Mouse (Mus musculus) heart, embryonic 11.5 days (tissue): ENCODE measurements around the gene Popdc2. TPM values are rescaled to one million over a fixed set of nuclear protein-coding genes. Genes with fewer than 3 reads are reported as not detected.
A peak's percentile ranks its signal among the peaks of the same experiment; 100 is the strongest.

Source experiments
- ATAC-seq: fragments of 200-750 bp; cut with Nextera tagmentation; replicated peaks from 2 replicates; pipeline ENCODE4 v1.8.0; 2017; ENCODE audit warnings: moderate library complexity; ENCODE audit not compliant: insufficient number of reproducible peaks, low FRiP score, low TSS enrichment
- H3K27ac ChIP-seq: fragments of 300-500 bp; sonication (generic); 2 replicates; pipeline ENCODE4 v1.5.1; 2014; ENCODE audit warnings: mild to moderate bottlenecking, low read depth, low read length
- H3K27me3 ChIP-seq: fragments of 300-500 bp; sonication (generic); 2 replicates; pipeline ENCODE4 v1.6.1; 2014; ENCODE audit warnings: mild to moderate bottlenecking, low read length, mixed read lengths; ENCODE audit not compliant: control insufficient read depth, insufficient read depth
- H3K36me3 ChIP-seq: fragments of 300-500 bp; sonication (generic); 2 replicates; pipeline ENCODE4 v1.6.1; 2014; ENCODE audit warnings: mild to moderate bottlenecking, low read length, moderate library complexity, mixed read lengths; ENCODE audit not compliant: control insufficient read depth, insufficient read depth
- H3K4me1 ChIP-seq: fragments of 300-500 bp; sonication (generic); 2 replicates; pipeline ENCODE4 v1.6.1; 2014; ENCODE audit warnings: low read length; ENCODE audit not compliant: control insufficient read depth, insufficient read depth
- H3K4me2 ChIP-seq: fragments of 300-500 bp; sonication (generic); 2 replicates; pipeline ENCODE4 v1.6.1; 2014; ENCODE audit warnings: mild to moderate bottlenecking, moderate library complexity
- H3K4me3 ChIP-seq: fragments of 300-500 bp; sonication (generic); 2 replicates; pipeline ENCODE4 v1.5.1; 2014; ENCODE audit warnings: low read depth, low read length
- H3K9ac ChIP-seq: fragments of 300-500 bp; sonication (generic); 2 replicates; pipeline ENCODE4 v1.6.1; 2014; ENCODE audit warnings: mild to moderate bottlenecking, low read depth, low read length, moderate library complexity
- H3K9me3 ChIP-seq: fragments of 300-500 bp; sonication (generic); replicated peaks from 2 replicates; pipeline ENCODE4 v1.6.1; 2016; ENCODE audit warnings: low read length; ENCODE audit not compliant: control insufficient read depth
- WGBS: fragments of 180-500 bp; shearing (Covaris S2); extraction: QIAGEN DNeasy Blood & Tissue Kit; methylation state at CpG from one replicate; pipeline ENCODE4 v1.1.7; 2014; ENCODE audit not compliant: insufficient replicate concordance; 5-methylcytosine and 5-hydroxymethylcytosine counted together
- polyA plus RNA-seq: library from polyadenylated mRNA; unstranded; fragments of >200 nt; fragmentation: Nextera tagmentation; extraction: Ambion mirVana; gene quantifications from 2 replicates; pipeline ENCODE4 v1.2.1, GENCODE M21; 2014

Popdc2 gene
- polyA plus RNA-seq, 1 experiment from 2014 or later, result 292 TPM

DNA sequence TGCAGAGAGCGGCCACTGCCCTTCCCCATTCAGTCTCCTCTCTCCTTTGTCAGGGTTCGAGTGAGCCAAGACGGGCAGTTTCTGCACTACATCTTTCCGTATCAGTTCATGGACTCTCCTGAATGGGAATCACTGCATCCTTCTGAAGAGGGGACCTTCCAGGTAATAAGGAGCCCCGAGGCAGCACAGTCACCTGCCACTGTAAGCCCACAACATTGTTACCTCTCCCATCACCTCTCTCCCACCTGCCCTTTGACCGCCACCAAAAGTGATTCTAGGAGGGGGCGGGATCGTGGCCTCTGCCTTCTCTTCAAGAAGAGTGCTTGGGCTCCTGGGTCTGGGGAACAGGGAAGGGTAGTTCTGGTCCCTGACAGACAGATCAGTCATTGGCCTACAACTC lies 7.4 kb downstream of the Popdc2 start:
- peak overlapping the region; percentile 24; the same call in 1 of the 2 replicates for H3K4me2 ChIP-seq
- H3K27ac ChIP-seq, result no peak overlapping the region
- H3K27me3 ChIP-seq, result no peaks in the 10 kb centered on the region
- H3K4me3 ChIP-seq, result no peak overlapping the region
- H3K9me3 ChIP-seq, result no peaks in the 10 kb centered on the region
- 79% methylated on average over 8 of the region's 8 CpGs for WGBS
- no peak overlapping the region for H3K9ac ChIP-seq
- peaks cover 38% of the 10 kb centered on the region for H3K4me1 ChIP-seq
- ATAC-seq, result no peak
- peaks cover 5% of the 10 kb centered on the region for H3K36me3 ChIP-seq

- peak overlapping the region; percentile 49; the same call in 1 of the 2 replicates for H3K9ac ChIP-seq
- H3K4me3 ChIP-seq, result no peak overlapping the region
- H3K27me3 ChIP-seq, result no peaks in the 10 kb centered on the region
- 65% methylated on average over 4 of the region's 4 CpGs for WGBS
- ATAC-seq, result no peak
- H3K4me2 ChIP-seq, result no peak overlapping the region
- no peak overlapping the region for H3K27ac ChIP-seq
- peaks cover 45% of the 10 kb centered on the region for H3K4me1 ChIP-seq
- H3K9me3 ChIP-seq, result no peaks in the 10 kb centered on the region
- H3K36me3 ChIP-seq, result peaks cover 5% of the 10 kb centered on the region
These were observed 8.0 kb downstream of the Popdc2 start for GRCm38 (mm10) chr16:38369992-38370484.

- Histone ChIP-seq H3K4me3 (no peak overlapping the region), H3K27me3 (no peaks in the 10 kb centered on the region), H3K27ac (peak overlapping the region; percentile 77), H3K4me1 (peaks cover 52% of the 10 kb centered on the region), H3K4me2 (no peak overlapping the region), H3K9me3 (no peaks in the 10 kb centered on the region), H3K9ac (peak overlapping the region; percentile 17; the same call in 1 of the 2 replicates), H3K36me3 (peaks cover 5% of the 10 kb centered on the region)
- no peak for ATAC-seq
- 74% methylated on average over 8 of the region's 8 CpGs for WGBS
These were observed 8.8 kb downstream of the Popdc2 start for GRCm38 (mm10) chr16:38370633-38371374.

GRCm38 (mm10) chr16:38371705-38372296 lies 9.8 kb downstream of the Popdc2 start:
- H3K9me3 ChIP-seq, result no peaks in the 10 kb centered on the region
- H3K36me3 ChIP-seq, result peaks cover 5% of the 10 kb centered on the region
- peak overlapping the region; percentile 43 for H3K4me2 ChIP-seq
- peak overlapping the region; percentile 10 for H3K4me3 ChIP-seq
- WGBS, result 59% methylated on average over 15 of the region's 15 CpGs
- peak overlapping the region; percentile 1 for H3K9ac ChIP-seq
- ATAC-seq, result peak; percentile 85
- no peaks in the 10 kb centered on the region for H3K27me3 ChIP-seq
- peaks cover 60% of the 10 kb centered on the region for H3K4me1 ChIP-seq
- peak overlapping the region; percentile 77 for H3K27ac ChIP-seq

GRCm38 (mm10) chr16:38372876-38373275 lies 10.9 kb downstream of the Popdc2 start:
- Histone ChIP-seq H3K4me3 (peak overlapping the region; percentile 11; the same call in 1 of the 2 replicates), H3K4me2 (peak overlapping the region; percentile 43), H3K9ac (no peak overlapping the region), H3K4me1 (peaks cover 60% of the 10 kb centered on the region), H3K27me3 (no peaks in the 10 kb centered on the region), H3K9me3 (no peaks in the 10 kb centered on the region), H3K36me3 (peaks cover 8% of the 10 kb centered on the region), H3K27ac (peak overlapping the region; percentile 0; the same call in 1 of the 2 replicates)
- 78% methylated on average over 4 of the region's 4 CpGs for WGBS
- ATAC-seq, result no peak

DNA sequence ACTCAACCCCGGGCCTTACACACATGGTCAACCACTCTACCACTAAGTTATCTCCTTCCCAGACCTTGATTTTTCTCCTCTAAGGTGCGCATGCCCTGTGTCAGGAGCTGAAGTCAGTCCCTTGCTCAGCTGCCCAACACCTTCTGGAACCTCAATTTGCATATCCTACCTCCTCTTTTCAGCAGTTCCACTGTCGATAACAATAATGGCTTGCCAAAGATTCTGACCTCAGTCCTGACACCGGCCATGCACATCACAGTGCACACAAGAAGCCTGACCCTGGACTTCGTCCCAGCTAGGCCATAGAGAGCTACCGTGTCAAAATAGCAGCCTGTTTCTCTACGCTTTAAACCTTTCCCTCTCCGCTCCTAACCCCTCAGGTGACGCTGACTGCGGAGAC lies 11.4 kb downstream of the Popdc2 start:
- Histone ChIP-seq H3K4me3 (no peak overlapping the region), H3K9ac (no peak overlapping the region), H3K27me3 (no peaks in the 10 kb centered on the region), H3K4me2 (peak overlapping the region; percentile 43; the same call in 1 of the 2 replicates), H3K27ac (no peak overlapping the region), H3K4me1 (peaks cover 58% of the 10 kb centered on the region), H3K9me3 (no peaks in the 10 kb centered on the region), H3K36me3 (peaks cover 8% of the 10 kb centered on the region)
- 67% methylated on average over 10 of the region's 10 CpGs for WGBS
- no peak for ATAC-seq

GRCm38 (mm10) chr16:38373941-38374340 lies 11.9 kb downstream of the Popdc2 start:
- H3K36me3 ChIP-seq, result peaks cover 8% of the 10 kb centered on the region
- no peak overlapping the region for H3K9ac ChIP-seq
- H3K4me1 ChIP-seq, result peaks cover 56% of the 10 kb centered on the region
- peak overlapping the region; percentile 11; the same call in 1 of the 2 replicates for H3K4me3 ChIP-seq
- no peaks in the 10 kb centered on the region for H3K9me3 ChIP-seq
- peak overlapping the region; percentile 51 for H3K4me2 ChIP-seq
- ATAC-seq, result no peak
- 79% methylated on average over 16 of the region's 16 CpGs for WGBS
- H3K27me3 ChIP-seq, result no peaks in the 10 kb centered on the region
- no peak overlapping the region for H3K27ac ChIP-seq

- no peak for ATAC-seq
- Histone ChIP-seq H3K4me3 (peak overlapping the region; percentile 11; the same call in 1 of the 2 replicates), H3K9ac (0 out of 2 replicates have a peak overlapping the region, but pooled peaks have one; percentile 36), H3K27ac (no peak overlapping the region), H3K4me2 (peak overlapping the region; percentile 51), H3K4me1 (peaks cover 51% of the 10 kb centered on the region), H3K9me3 (no peaks in the 10 kb centered on the region), H3K27me3 (no peaks in the 10 kb centered on the region), H3K36me3 (peaks cover 8% of the 10 kb centered on the region)
- WGBS, result 60% methylated on average over 10 of the region's 10 CpGs
These were observed 12.6 kb downstream of the Popdc2 start for GRCm38 (mm10) chr16:38374379-38375140.
